Mouse (Mus musculus) ES-E14 (cell line): ENCODE data around the gene Kalrn. TPM values are rescaled to one million over a fixed set of nuclear protein-coding genes. Genes with fewer than 3 reads are reported as not detected.
A peak's percentile ranks its signal among the peaks of the same experiment; 100 is the strongest.

ENCODE experiments used
- DNase-seq: peaks from one replicate; pipeline ENCODE4 v3.0.0-alpha.2; 2013; ENCODE audit warnings: low read depth, low spot score
- H3K27ac ChIP-seq: 2 replicates; pipeline ENCODE4 v1.5.1; 2012; ENCODE audit warnings: low read depth, mild to moderate bottlenecking, low read length, moderate library complexity, mixed read lengths; ENCODE audit not compliant: poor library complexity, insufficient read depth, severe bottlenecking
- H3K36me3 ChIP-seq: 2 replicates; pipeline ENCODE4 v1.6.1; 2012; ENCODE audit warnings: mild to moderate bottlenecking, low read length, moderate library complexity, mixed read lengths; ENCODE audit not compliant: control insufficient read depth, poor library complexity, insufficient read depth, severe bottlenecking
- H3K4me1 ChIP-seq, 2 experiments: fragments of 150-350 bp in 1 of 2; sonication (generic) in 1 of 2; 2 replicates each; pipeline ENCODE4 v1.6.1; 2012; ENCODE audit warnings: low read length in 2 of 2, mild to moderate bottlenecking in 1 of 2, mixed read lengths in 1 of 2; ENCODE audit not compliant: control insufficient read depth in 2 of 2, insufficient read depth in 2 of 2, poor library complexity in 1 of 2
- H3K4me3 ChIP-seq, 2 experiments: fragments of 150-350 bp in 1 of 2; sonication (generic) in 1 of 2; 2 replicates each; pipeline ENCODE4 v1.5.1; 2012; ENCODE audit warnings: low read length in 2 of 2, low read depth in 1 of 2, mild to moderate bottlenecking in 1 of 2, mixed read lengths in 1 of 2; ENCODE audit not compliant: insufficient read depth in 1 of 2, poor library complexity in 1 of 2, severe bottlenecking in 1 of 2
- H3K9ac ChIP-seq: 2 replicates; pipeline ENCODE4 v1.6.1; 2012; ENCODE audit warnings: low read depth, mild to moderate bottlenecking, low read length, mixed read lengths; ENCODE audit not compliant: poor library complexity, insufficient read depth, severe bottlenecking
- H3K9me3 ChIP-seq: fragments of 150-350 bp; sonication (generic); 2 replicates; pipeline ENCODE4 v1.6.1; 2012; ENCODE audit warnings: low read depth, mild to moderate bottlenecking, low read length; ENCODE audit not compliant: control insufficient read depth, insufficient read depth
- CHD2 ChIP-seq: IDR thresholded peaks from 2 replicates; pipeline ENCODE4 v1.6.1; 2014; ENCODE audit warnings: mild to moderate bottlenecking, low read depth, low read length, inconsistent platforms
- HCFC1 ChIP-seq: IDR thresholded peaks from 2 replicates; pipeline ENCODE4 v1.6.1; 2012; ENCODE audit warnings: low read length, inconsistent platforms, borderline replicate concordance; ENCODE audit not compliant: insufficient read depth
- MAFK ChIP-seq: IDR thresholded peaks from 2 replicates; pipeline ENCODE4 v1.6.1; 2014; ENCODE audit warnings: mild to moderate bottlenecking, low read depth, low read length, inconsistent platforms; ENCODE audit not compliant: insufficient read depth
- ZC3H11A ChIP-seq: IDR thresholded peaks from 2 replicates; pipeline ENCODE4 v1.6.1; 2012; ENCODE audit warnings: low read depth, mild to moderate bottlenecking, inconsistent platforms, low read length, borderline replicate concordance
- ZNF384 ChIP-seq: IDR thresholded peaks from 2 replicates; pipeline ENCODE4 v1.6.1; 2012; ENCODE audit warnings: low read depth, low read length, inconsistent platforms
- in situ Hi-C, 2 experiments: fragments of 600-800 bp; cut with MboI; formaldehyde crosslinking; loops; one replicate each; pipeline ENCODE4 v1.15.1; 2025; ENCODE audit warnings: low sequenced_read_pairs in 2 of 2, inconsistent platforms in 1 of 2; ENCODE audit not compliant: unreplicated experiment in 2 of 2
- total RNA-seq: library from RNA; depleted of rRNA; stranded (reverse); fragments of 300-350 nt; gene quantifications from 2 replicates; pipeline ENCODE4 v1.2.3, GENCODE M21; 2012

The Kalrn gene
- total RNA-seq, 1 experiment: 15.7 TPM

- Histone ChIP-seq H3K4me3 (no peak overlapping the region), H3K27ac (no peak overlapping the region), H3K9ac (no peak overlapping the region), H3K4me1 (no peaks in the 10 kb centered on the region), H3K36me3 (no peaks in the 10 kb centered on the region), H3K9me3 (no peaks in the 10 kb centered on the region)
- no peak for TF ChIP-seq ZNF384
- no peak for TF ChIP-seq HCFC1
- no peak for TF ChIP-seq ZC3H11A
- TF ChIP-seq MAFK: no peak
- in situ Hi-C loops: no loop called here
- DNase-seq: no peak
Measured at GRCm38 (mm10) chr16:34204527-34205139, 368.7 kb downstream of the Kalrn start.

GRCm38 (mm10) chr16:34199543-34199942 lies 373.8 kb downstream of the Kalrn start:
- H3K9ac ChIP-seq: no peak overlapping the region
- TF ChIP-seq HCFC1: no peak
- no peak for TF ChIP-seq MAFK
- no peaks in the 10 kb centered on the region for H3K36me3 ChIP-seq
- in situ Hi-C loops: no loop called here
- no peak for DNase-seq
- H3K9me3 ChIP-seq: no peaks in the 10 kb centered on the region
- no peaks in the 10 kb centered on the region for H3K4me1 ChIP-seq
- H3K27ac ChIP-seq: no peak overlapping the region
- H3K4me3 ChIP-seq: no peak overlapping the region

GRCm38 (mm10) chr16:34192959-34193842 lies 380.1 kb downstream of the Kalrn start:
- Histone ChIP-seq H3K36me3 (no peaks in the 10 kb centered on the region), H3K4me1 (no peaks in the 10 kb centered on the region), H3K9ac (no peak overlapping the region), H3K4me3 (no peak overlapping the region), H3K27ac (no peak overlapping the region), H3K9me3 (no peaks in the 10 kb centered on the region)
- DNase-seq: peak; percentile 29
- in situ Hi-C loops: no loop called here
- TF ChIP-seq ZNF384: no peak
- peak; percentile 93; the same call in 1 of the 2 replicates for TF ChIP-seq ZC3H11A

- TF ChIP-seq ZNF384 (no peak), ZC3H11A (no peak), MAFK (no peak), HCFC1 (no peak), CHD2 (no peak)
- no peak overlapping the region for H3K27ac ChIP-seq
- in situ Hi-C loops: no loop called here
- H3K9me3 ChIP-seq: no peaks in the 10 kb centered on the region
- H3K36me3 ChIP-seq: no peaks in the 10 kb centered on the region
- DNase-seq: no peak
- H3K4me3 ChIP-seq: no peak overlapping the region
- H3K9ac ChIP-seq: no peak overlapping the region
- no peaks in the 10 kb centered on the region for H3K4me1 ChIP-seq
Measured at GRCm38 (mm10) chr16:34184721-34185120, 388.6 kb downstream of the Kalrn start.

- TF ChIP-seq ZC3H11A: no peak
- no peak for TF ChIP-seq ZNF384
- no peak for TF ChIP-seq HCFC1
- no peak for TF ChIP-seq MAFK
- no peak for TF ChIP-seq CHD2
- Histone ChIP-seq H3K36me3 (no peaks in the 10 kb centered on the region), H3K9ac (no peak overlapping the region), H3K9me3 (no peaks in the 10 kb centered on the region), H3K4me1 (no peaks in the 10 kb centered on the region), H3K27ac (no peak overlapping the region), H3K4me3 (no peak overlapping the region)
- no peak for DNase-seq
- in situ Hi-C loops: no loop called here
Measured at GRCm38 (mm10) chr16:34183186-34183585, 390.1 kb downstream of the Kalrn start.
